Mouse (Mus musculus): ENCODE results near the gene Lrrc8e. TPM values are rescaled to one million over a fixed set of nuclear protein-coding genes. Genes with fewer than 3 reads are reported as not detected.

Gene Lrrc8e
- total and polyA plus RNA-seq, 3 experiments = 0.25 TPM; not detected in 2

DNA sequence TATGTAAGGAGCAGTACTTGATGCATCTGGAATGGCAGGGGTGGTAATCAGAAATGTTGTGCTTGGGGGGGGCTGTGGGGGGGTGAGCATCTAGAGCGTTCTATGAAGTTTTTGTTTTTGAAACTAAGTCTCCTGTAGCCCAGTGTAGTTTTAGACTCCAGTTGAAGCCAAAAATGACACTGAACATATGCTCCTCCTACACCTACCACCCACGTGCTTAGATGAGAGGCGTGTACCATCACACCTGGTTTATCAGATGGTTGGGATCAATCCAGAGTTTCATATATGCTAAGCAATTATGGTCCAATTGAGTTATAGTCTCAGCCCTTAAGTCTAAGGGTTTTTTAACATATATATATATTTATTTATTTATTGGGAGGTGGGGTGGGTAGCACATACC is 7.0 kb upstream of the Lrrc8e start:
- Histone ChIP-seq H3K9ac (ENCODE audit: insufficient read depth, low read depth) (no peak overlapping the region), H3K4me3 (replicated peaks in 1 of 3; ENCODE audit: low read depth in 2 of 3, low read length in 2 of 3, poor library complexity in 1 of 3) (no peak overlapping the region), H3K27me3 (replicated peaks) (peaks cover 2% of the 10 kb centered on the region), H3K79me2 (replicated peaks; ENCODE audit: control insufficient read depth, extremely low read depth, insufficient read depth, poor library complexity, severe bottlenecking) (no peaks in the 10 kb centered on the region), H3K4me2 (ENCODE audit: insufficient read depth, low read depth, poor library complexity, severe bottlenecking) (no peak overlapping the region), H3K4me1 (ENCODE audit: control insufficient read depth in 1 of 2, insufficient read depth in 2 of 2) (peaks cover 2 to 7% of the 10 kb centered on the region in 2 experiments), H3K36me3 (replicated peaks in 1 of 2; ENCODE audit: control insufficient read depth in 1 of 2, insufficient read depth in 1 of 2, low read length in 1 of 2) (no peaks in the 10 kb centered on the region), H3K27ac (ENCODE audit: insufficient read depth, low read depth) (no peak overlapping the region), H3K9me3 (replicated peaks; ENCODE audit: low read length) (no peaks in the 10 kb centered on the region)
- dilution Hi-C loops (cut with MboI; ENCODE audit: extremely low pct_ligation_motif_present, extremely low pct_unique_long_range_greater_than_20kb, low sequenced_read_pairs) = no loop called here
- in situ Hi-C loops (cut with MboI; ENCODE audit: low pct_ligation_motif_present, low pct_unique_long_range_greater_than_20kb, low sequenced_read_pairs) = no loop called here
- DNase-seq (ENCODE audit: extremely low read depth) = no peak
- TF ChIP-seq HCFC1 (IDR thresholded peaks at IDR 0.05; ENCODE audit: low read depth, low read length) = no peak
- no peak for TF ChIP-seq GABPA (IDR thresholded peaks at IDR 0.05; ENCODE audit: insufficient replicate concordance, low read depth, low read length)
- no peak for TF ChIP-seq ZC3H11A (IDR thresholded peaks at IDR 0.05; ENCODE audit: low read depth, low read length)
- TF ChIP-seq SIN3A (IDR thresholded peaks at IDR 0.05; ENCODE audit: low read length) = no peak

DNA sequence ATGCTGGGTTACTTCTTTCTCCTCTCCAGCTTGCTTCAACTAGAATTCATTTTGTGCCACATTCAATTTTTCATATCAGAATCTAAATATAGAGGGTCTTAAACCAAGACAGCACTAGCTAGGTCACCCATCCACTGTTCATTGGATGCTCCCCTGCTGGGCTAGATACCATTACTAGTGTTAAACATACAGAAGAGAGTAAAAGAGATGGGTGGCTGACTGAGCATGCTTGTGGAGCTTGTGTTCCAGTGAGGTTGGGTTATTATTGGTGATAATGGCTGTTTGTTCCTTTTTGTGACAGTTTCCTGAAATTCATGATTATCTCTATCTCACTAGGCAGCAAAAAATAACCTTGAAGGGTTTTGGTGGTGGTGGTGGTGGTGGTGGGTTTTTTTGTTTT is 4.6 kb upstream of the Lrrc8e start:
- Histone ChIP-seq H3K27ac (ENCODE audit: insufficient read depth, low read depth) (no peak overlapping the region), H3K79me2 (replicated peaks; ENCODE audit: control insufficient read depth, extremely low read depth, insufficient read depth, poor library complexity, severe bottlenecking) (no peaks in the 10 kb centered on the region), H3K27me3 (replicated peaks) (peaks cover 2% of the 10 kb centered on the region), H3K4me1 (ENCODE audit: control insufficient read depth in 1 of 2, insufficient read depth in 2 of 2) (no peaks in the 10 kb centered on the region), H3K36me3 (replicated peaks in 1 of 2; ENCODE audit: control insufficient read depth in 1 of 2, insufficient read depth in 1 of 2, low read length in 1 of 2) (no peaks in the 10 kb centered on the region), H3K4me2 (ENCODE audit: insufficient read depth, low read depth, poor library complexity, severe bottlenecking) (no peak overlapping the region), H3K9ac (ENCODE audit: insufficient read depth, low read depth) (no peak overlapping the region), H3K4me3 (replicated peaks in 1 of 3; ENCODE audit: low read depth in 2 of 3, low read length in 2 of 3, poor library complexity in 1 of 3) (no peak overlapping the region), H3K9me3 (replicated peaks; ENCODE audit: low read length) (no peaks in the 10 kb centered on the region)
- TF ChIP-seq MXI1 (IDR thresholded peaks at IDR 0.05; ENCODE audit: low read depth, low read length) (no peak), CHD1 (IDR thresholded peaks at IDR 0.05; ENCODE audit: low read depth, low read length) (no peak), BHLHE40 (IDR thresholded peaks at IDR 0.05; ENCODE audit: low read depth, low read length) (no peak), ETS1 (conservative IDR thresholded peaks at IDR 0.05; ENCODE audit: low read depth, low read length) (no peak), HCFC1 (IDR thresholded peaks at IDR 0.05; ENCODE audit: low read depth, low read length) (no peak), IRF4 (IDR thresholded peaks at IDR 0.05; ENCODE audit: low read depth, low read length) (no peak), SMC3 (IDR thresholded peaks at IDR 0.05; ENCODE audit: low read depth, low read length) (no peak), ZKSCAN1 (IDR thresholded peaks at IDR 0.05; ENCODE audit: borderline replicate concordance, low read depth, low read length) (no peak)
- in situ Hi-C loops (cut with MboI; ENCODE audit: low pct_ligation_motif_present, low pct_unique_long_range_greater_than_20kb, low sequenced_read_pairs) = no loop called here
- no peak for DNase-seq (ENCODE audit: extremely low read depth)
- dilution Hi-C loops (cut with MboI; ENCODE audit: extremely low pct_ligation_motif_present, extremely low pct_unique_long_range_greater_than_20kb, low sequenced_read_pairs) = no loop called here

DNA sequence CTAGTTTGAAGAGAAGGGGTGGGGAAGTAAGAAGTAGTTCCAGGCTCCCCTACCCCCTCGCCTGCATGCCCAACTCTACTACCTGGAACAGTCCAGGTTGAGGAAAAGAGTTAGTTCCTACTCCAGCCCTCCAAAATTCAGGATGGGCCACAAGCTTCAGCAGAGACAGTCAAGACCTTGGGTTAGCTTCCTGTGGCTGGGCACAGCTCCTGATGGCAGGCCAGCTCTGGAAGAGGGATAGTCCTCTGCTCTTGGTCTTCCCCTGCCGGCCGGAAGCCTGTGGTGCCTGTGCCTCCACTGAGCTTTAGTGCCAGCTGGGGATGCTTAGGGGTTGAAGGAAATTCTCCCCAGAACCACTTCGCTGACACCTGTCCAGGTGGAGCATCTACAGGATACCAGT is 304 bp upstream of the Lrrc8e start:
- in situ Hi-C loops (cut with MboI; ENCODE audit: low pct_ligation_motif_present, low pct_unique_long_range_greater_than_20kb, low sequenced_read_pairs) = no loop called here
- no peak for DNase-seq (ENCODE audit: extremely low read depth)
- H3K9me3 ChIP-seq (replicated peaks; ENCODE audit: low read length) = no peaks in the 10 kb centered on the region
- no peak overlapping the region for H3K9ac ChIP-seq (ENCODE audit: insufficient read depth, low read depth)
- no peak overlapping the region for H3K27ac ChIP-seq (ENCODE audit: insufficient read depth, low read depth)
- dilution Hi-C loops (cut with MboI; ENCODE audit: extremely low pct_ligation_motif_present, extremely low pct_unique_long_range_greater_than_20kb, low sequenced_read_pairs) = no loop called here
- H3K27me3 ChIP-seq (replicated peaks) = peaks cover 16% of the 10 kb centered on the region
- H3K36me3 ChIP-seq (replicated peaks in 1 of 2; ENCODE audit: control insufficient read depth in 1 of 2, insufficient read depth in 1 of 2, low read length in 1 of 2) = no peaks in the 10 kb centered on the region
- no peaks in the 10 kb centered on the region for H3K79me2 ChIP-seq (replicated peaks; ENCODE audit: control insufficient read depth, extremely low read depth, insufficient read depth, poor library complexity, severe bottlenecking)
- H3K4me1 ChIP-seq (ENCODE audit: control insufficient read depth in 1 of 2, insufficient read depth in 2 of 2) = peaks cover 0 to 4% of the 10 kb centered on the region in 2 experiments; a peak in 1 of 4 replicates
- no peak overlapping the region for H3K4me3 ChIP-seq (replicated peaks in 1 of 3; ENCODE audit: low read depth in 2 of 3, low read length in 2 of 3, poor library complexity in 1 of 3)
- TF ChIP-seq TCF12 (IDR thresholded peaks at IDR 0.05; ENCODE audit: low read depth, low read length) = no peak
- TF ChIP-seq POLR2A (IDR thresholded peaks at IDR 0.05; ENCODE audit: low read depth, low read length) = no peak
- H3K4me2 ChIP-seq (ENCODE audit: insufficient read depth, low read depth, poor library complexity, severe bottlenecking) = no peak overlapping the region

Measured in CH12.LX (cell line).